Mouse (Mus musculus) CH12.LX (cell line): ENCODE results near the gene Tmem179b. TPM values are rescaled to one million over a fixed set of nuclear protein-coding genes. Genes with fewer than 3 reads are reported as not detected.
A peak's percentile ranks its signal among the peaks of the same experiment; 100 is the strongest.

Source experiments
- DNase-seq: peaks from one replicate; pipeline ENCODE4 v3.0.0-alpha.2; 2013; ENCODE audit errors: extremely low read depth
- H3K27ac ChIP-seq: 2 replicates; pipeline ENCODE4 v1.5.1; 2012; ENCODE audit warnings: low read depth, mild to moderate bottlenecking, control low read depth, moderate library complexity; ENCODE audit not compliant: insufficient read depth
- H3K27me3 ChIP-seq: replicated peaks from 2 replicates; pipeline ENCODE3; 2012; ENCODE audit warnings: inconsistent platforms
- H3K36me3 ChIP-seq, 2 experiments: replicated peaks in 1 of 2; 2 replicates each; pipeline versions ENCODE3 to v1.6.1; 2012; ENCODE audit warnings: inconsistent platforms in 1 of 2, low read length in 1 of 2, mild to moderate bottlenecking in 1 of 2, mixed read lengths in 1 of 2, moderate library complexity in 1 of 2; ENCODE audit not compliant: control insufficient read depth in 1 of 2, insufficient read depth in 1 of 2
- H3K4me1 ChIP-seq, 2 experiments: 2 replicates each; pipeline ENCODE4 v1.6.1; 2012; ENCODE audit warnings: inconsistent platforms in 1 of 2, moderate library complexity in 1 of 2; ENCODE audit not compliant: insufficient read depth in 2 of 2, control insufficient read depth in 1 of 2
- H3K4me2 ChIP-seq: 2 replicates; pipeline ENCODE4 v1.6.1; 2012; ENCODE audit warnings: low read depth, mild to moderate bottlenecking, control low read depth; ENCODE audit not compliant: poor library complexity, insufficient read depth, severe bottlenecking
- H3K4me3 ChIP-seq, 3 experiments: fragments of 150-350 bp in 1 of 3; sonication (generic) in 1 of 3; replicated peaks in 1 of 3; 2 replicates each; pipeline versions ENCODE3 to v1.5.1; 2011 to 2012; ENCODE audit warnings: low read depth in 2 of 3, low read length in 2 of 3, mild to moderate bottlenecking in 2 of 3, moderate library complexity in 2 of 3, control low read depth in 1 of 3, improper control_type of control experiment in 1 of 3, inconsistent platforms in 1 of 3, mixed read lengths in 1 of 3; ENCODE audit not compliant: poor library complexity in 1 of 3
- H3K79me2 ChIP-seq: replicated peaks from 2 replicates; pipeline ENCODE4 v1.6.1; 2012; ENCODE audit warnings: mild to moderate bottlenecking, moderate library complexity; ENCODE audit not compliant: control insufficient read depth, poor library complexity, insufficient read depth, severe bottlenecking; ENCODE audit errors: extremely low read depth
- H3K9ac ChIP-seq: 2 replicates; pipeline ENCODE4 v1.6.1; 2012; ENCODE audit warnings: low read depth, mild to moderate bottlenecking, control low read depth, moderate library complexity; ENCODE audit not compliant: insufficient read depth
- H3K9me3 ChIP-seq: replicated peaks from 2 replicates; pipeline ENCODE3; 2012; ENCODE audit warnings: low read length, inconsistent platforms, mixed read lengths
- CHD1 ChIP-seq: IDR thresholded peaks from 2 replicates; pipeline ENCODE4 v1.6.1; 2012; ENCODE audit warnings: low read depth, low read length, improper control_type of control experiment, inconsistent platforms
- CTCF ChIP-seq, 2 experiments: IDR thresholded peaks in 1 of 2; conservative IDR thresholded peaks in 1 of 2; 2 replicates each; pipeline ENCODE4 v1.5.1; 2011 to 2012; ENCODE audit warnings: low read depth in 2 of 2, low read length in 2 of 2, improper control_type of control experiment in 1 of 2, inconsistent platforms in 1 of 2, mild to moderate bottlenecking in 1 of 2, moderate library complexity in 1 of 2
- E2F4 ChIP-seq: IDR thresholded peaks from 2 replicates; pipeline ENCODE4 v1.6.1; 2011; ENCODE audit warnings: low read depth, low read length, improper control_type of control experiment; ENCODE audit not compliant: insufficient replicate concordance
- EP300 ChIP-seq: IDR thresholded peaks from 2 replicates; pipeline ENCODE4 v1.6.1; 2011; ENCODE audit warnings: low read length, improper control_type of control experiment
- HCFC1 ChIP-seq: IDR thresholded peaks from 2 replicates; pipeline ENCODE4 v1.6.1; 2012; ENCODE audit warnings: low read depth, mild to moderate bottlenecking, inconsistent platforms, low read length, improper control_type of control experiment
- IRF4 ChIP-seq: IDR thresholded peaks from 2 replicates; pipeline ENCODE4 v1.6.1; 2014; ENCODE audit warnings: low read depth, mild to moderate bottlenecking, inconsistent platforms, low read length, improper control_type of control experiment
- JUN ChIP-seq: IDR thresholded peaks from 2 replicates; pipeline ENCODE4 v1.6.1; 2011; ENCODE audit warnings: low read depth, mild to moderate bottlenecking, low read length, improper control_type of control experiment, moderate library complexity; ENCODE audit not compliant: insufficient read depth
- MAFK ChIP-seq: IDR thresholded peaks from 2 replicates; pipeline ENCODE4 v1.6.1; 2011; ENCODE audit warnings: low read length, improper control_type of control experiment; ENCODE audit not compliant: insufficient replicate concordance
- MAX ChIP-seq: IDR thresholded peaks from 2 replicates; pipeline ENCODE4 v1.6.1; 2011; ENCODE audit warnings: low read length, improper control_type of control experiment
- MAZ ChIP-seq: IDR thresholded peaks from 2 replicates; pipeline ENCODE4 v1.6.1; 2012; ENCODE audit warnings: low read depth, mild to moderate bottlenecking, inconsistent platforms, low read length, improper control_type of control experiment, moderate library complexity
- MXI1 ChIP-seq: IDR thresholded peaks from 2 replicates; pipeline ENCODE4 v1.6.1; 2011; ENCODE audit warnings: mild to moderate bottlenecking, low read depth, low read length, improper control_type of control experiment
- MYC ChIP-seq: IDR thresholded peaks from 2 replicates; pipeline ENCODE4 v1.6.1; 2011; ENCODE audit warnings: low read depth, mild to moderate bottlenecking, improper control_type of control experiment, low read length
- PAX5 ChIP-seq: IDR thresholded peaks from 2 replicates; pipeline ENCODE4 v1.6.1; 2012; ENCODE audit warnings: low read length, inconsistent platforms, mixed read lengths
- POLR2AphosphoS2 ChIP-seq: IDR thresholded peaks from 2 replicates; pipeline ENCODE4 v1.6.1; 2011; ENCODE audit warnings: low read depth, low read length, improper control_type of control experiment
- RAD21 ChIP-seq: IDR thresholded peaks from 2 replicates; pipeline ENCODE4 v1.6.1; 2011; ENCODE audit warnings: low read depth, mild to moderate bottlenecking, low read length, improper control_type of control experiment, moderate library complexity
- SMC3 ChIP-seq: IDR thresholded peaks from 2 replicates; pipeline ENCODE4 v1.6.1; 2011; ENCODE audit warnings: low read depth, low read length, improper control_type of control experiment
- TCF12 ChIP-seq: IDR thresholded peaks from 2 replicates; pipeline ENCODE4 v1.6.1; 2014; ENCODE audit warnings: low read depth, mild to moderate bottlenecking, inconsistent platforms, low read length, improper control_type of control experiment
- UBTF ChIP-seq: IDR thresholded peaks from 2 replicates; pipeline ENCODE4 v1.6.1; 2012; ENCODE audit warnings: low read depth, mild to moderate bottlenecking, inconsistent platforms, low read length, improper control_type of control experiment, moderate library complexity
- ZC3H11A ChIP-seq: IDR thresholded peaks from 2 replicates; pipeline ENCODE4 v1.6.1; 2012; ENCODE audit warnings: low read depth, mild to moderate bottlenecking, inconsistent platforms, low read length, improper control_type of control experiment
- ZNF384 ChIP-seq: IDR thresholded peaks from 2 replicates; pipeline ENCODE4 v1.6.1; 2012; ENCODE audit warnings: low read depth, low read length, improper control_type of control experiment, inconsistent platforms
- dilution Hi-C: fragments of 300-500 bp; cut with MboI; formaldehyde crosslinking; loops from 2 replicates; pipeline ENCODE4 v1.14.3; 2020; ENCODE audit warnings: low sequenced_read_pairs; ENCODE audit not compliant: extremely low pct_unique_long_range_greater_than_20kb, extremely low pct_ligation_motif_present
- in situ Hi-C: fragments of 300-500 bp; cut with MboI; formaldehyde crosslinking; loops from 3 replicates; pipeline ENCODE4 v1.14.3; 2019; ENCODE audit warnings: low sequenced_read_pairs, low pct_ligation_motif_present, low pct_unique_long_range_greater_than_20kb, mixed read lengths
- polyA plus RNA-seq: library from polyadenylated mRNA; unstranded; fragments of >175 nt; gene quantifications from 2 replicates; pipeline ENCODE4 v1.2.1, GENCODE M21; 2012; ENCODE audit warnings: low read depth; ENCODE audit not compliant: insufficient read length
- total RNA-seq, 2 experiments: library from RNA; depleted of rRNA; stranded (reverse); fragments of 300-350 nt in 1 of 2; fragments of >200 nt in 1 of 2; gene quantifications; 2 replicates each; pipeline ENCODE4 v1.2.3; 2012 to 2014

Tmem179b gene
- total and polyA plus RNA-seq, 3 experiments: 54.4 to 105 (median 72.0) TPM

DNA sequence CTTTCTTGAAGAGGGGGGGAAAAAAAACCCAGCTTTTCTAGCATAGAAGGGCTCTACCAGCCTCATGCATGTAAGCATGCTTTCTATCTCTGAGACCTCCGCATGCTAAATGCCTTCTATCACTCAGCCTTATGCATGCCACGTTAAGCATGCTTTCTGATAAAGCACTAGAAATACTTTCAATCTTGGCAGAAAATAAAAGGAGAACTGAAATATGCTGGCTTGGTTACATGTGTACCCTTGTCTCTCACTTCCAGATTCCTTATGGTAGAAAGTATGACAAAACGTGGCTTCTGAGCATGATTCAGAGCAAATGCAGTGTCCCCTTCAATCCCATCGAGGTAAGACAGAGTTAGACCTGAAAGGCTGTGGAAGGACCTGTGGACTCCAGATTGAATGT is 11.0 kb downstream of the Tmem179b start:
- H3K9me3 ChIP-seq: peaks cover 11% of the 10 kb centered on the region
- dilution Hi-C loops (no loop called here), in situ Hi-C loops (no loop called here)
- no peak for DNase-seq
- peaks cover 48% of the 10 kb centered on the region for H3K79me2 ChIP-seq
- H3K4me2 ChIP-seq: no peak overlapping the region
- TF ChIP-seq EP300 (peak; percentile 50; the same call in 1 of the 2 replicates), MAX (0 out of 2 replicates have a peak, but pooled peaks have one; percentile 34), UBTF (no peak), MYC (peak; percentile 73), RAD21 (no peak)
- no peak overlapping the region for H3K9ac ChIP-seq
- no peak overlapping the region for H3K27ac ChIP-seq
- H3K4me3 ChIP-seq: no peak overlapping the region
- peaks cover 64 to 70% of the 10 kb centered on the region in 2 experiments for H3K36me3 ChIP-seq
- H3K4me1 ChIP-seq: peaks cover 4 to 32% of the 10 kb centered on the region in 2 experiments; a peak in 3 of 4 replicates
- H3K27me3 ChIP-seq: no peaks in the 10 kb centered on the region

DNA sequence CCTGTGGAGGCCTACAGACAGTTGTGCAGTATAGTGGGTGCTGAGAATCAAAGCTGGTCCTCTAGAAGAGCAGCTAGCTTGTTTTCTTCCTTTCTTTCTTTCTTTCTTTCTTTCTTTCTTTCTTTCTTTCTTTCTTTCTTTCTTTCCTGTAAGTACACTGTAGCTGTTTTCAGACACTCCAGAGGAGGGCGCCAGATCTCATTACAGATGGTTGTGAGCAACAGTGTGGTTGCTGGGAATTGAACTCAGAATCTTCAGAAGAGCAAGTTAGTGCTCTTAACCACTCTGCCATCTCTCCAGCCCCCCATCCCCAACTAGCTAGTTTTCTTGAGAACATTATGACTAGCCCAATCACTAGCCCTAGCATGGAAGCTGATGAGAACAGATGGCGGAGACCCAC is 13.5 kb downstream of the Tmem179b start:
- no peak for DNase-seq
- Histone ChIP-seq H3K36me3 (peaks cover 38 to 46% of the 10 kb centered on the region in 2 experiments), H3K9me3 (peaks cover 10% of the 10 kb centered on the region), H3K4me2 (no peak overlapping the region), H3K79me2 (peaks cover 68% of the 10 kb centered on the region), H3K27ac (no peak overlapping the region), H3K9ac (no peak overlapping the region), H3K4me3 (no peak overlapping the region), H3K4me1 (peaks cover 4 to 41% of the 10 kb centered on the region in 2 experiments; a peak in 3 of 4 replicates), H3K27me3 (no peaks in the 10 kb centered on the region)
- TF ChIP-seq CTCF (conservative IDR thresholded peaks at IDR 0.05 in 1 of 2, IDR thresholded peaks at IDR 0.05 in 1 of 2; ENCODE audit: low read depth in 2 of 2, low read length in 2 of 2): peak in 1 of 2 experiments; percentile 30; a peak in 1 of 4 replicates
- no peak for TF ChIP-seq HCFC1
- dilution Hi-C loops (no loop called here), in situ Hi-C loops (no loop called here)

DNA sequence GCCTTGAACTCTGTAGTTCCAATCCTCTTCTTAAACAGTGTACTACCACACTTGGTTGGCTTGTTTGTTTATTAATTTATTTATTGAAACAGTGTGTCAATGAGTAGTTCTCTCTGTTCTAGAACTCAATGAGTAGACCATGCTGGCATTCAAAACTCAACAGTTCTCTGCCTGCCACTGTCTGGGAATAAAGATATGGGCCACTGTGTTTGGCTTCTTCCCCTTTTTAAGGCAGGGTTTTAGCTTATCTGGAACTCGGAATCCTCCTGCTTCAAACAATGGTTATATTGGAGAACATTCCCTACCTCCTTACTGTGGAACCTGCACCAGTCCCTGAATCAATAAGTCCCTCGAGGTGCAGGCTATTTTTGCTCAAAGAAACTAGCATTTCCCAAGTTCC is 15.4 kb downstream of the Tmem179b start:
- TF ChIP-seq PAX5 (no peak), TCF12 (no peak), UBTF (no peak), MAFK (no peak), E2F4 (no peak), POLR2AphosphoS2 (no peak), SMC3 (no peak), ZC3H11A (no peak), CTCF (conservative IDR thresholded peaks at IDR 0.05 in 1 of 2, IDR thresholded peaks at IDR 0.05 in 1 of 2; ENCODE audit: low read depth in 2 of 2, low read length in 2 of 2) (no peak), MXI1 (no peak), ZNF384 (no peak), MAZ (no peak), MYC (no peak), IRF4 (no peak), JUN (no peak), CHD1 (no peak)
- Histone ChIP-seq H3K79me2 (peaks cover 70% of the 10 kb centered on the region), H3K4me3 (no peak overlapping the region), H3K9me3 (no peaks in the 10 kb centered on the region), H3K36me3 (peaks cover 33 to 45% of the 10 kb centered on the region in 2 experiments), H3K9ac (peak overlapping the region; percentile 88; the same call in 1 of the 2 replicates), H3K4me2 (peak overlapping the region; percentile 91), H3K27ac (no peak overlapping the region), H3K27me3 (no peaks in the 10 kb centered on the region), H3K4me1 (peaks cover 4 to 50% of the 10 kb centered on the region in 2 experiments; a peak in 3 of 4 replicates)
- no peak for DNase-seq
- in situ Hi-C loops: no loop called here
- dilution Hi-C loops: no loop called here
